Mouse (Mus musculus) megakaryocyte-erythroid progenitor cell, adult 5-6 weeks (primary cell): ENCODE results near the gene Nek8. TPM values are rescaled to one million over a fixed set of nuclear protein-coding genes. Genes with fewer than 3 reads are reported as not detected.

Experiments used
- ATAC-seq: replicated peaks from 2 replicates; pipeline ENCODE4 v1.8.0; 2016; ENCODE audit warnings: mild to moderate bottlenecking, inconsistent platforms; ENCODE audit not compliant: severe bottlenecking, poor library complexity, low FRiP score, low TSS enrichment
- total RNA-seq, 2 experiments: library from RNA; stranded (forward) in 1 of 2; stranded (reverse) in 1 of 2; fragments of 200-1000, 215-1000 nt in 1 of 2; fragments of >200 nt in 1 of 2; fragmentation: Nextera tagmentation in 1 of 2; gene quantifications; 2 replicates each; pipeline ENCODE4 v1.2.3; 2014 to 2017

The Nek8 gene
- total RNA-seq (2014; fragmentation: Nextera tagmentation) (26.7 and 38.5 TPM in 2 replicates), total RNA-seq (2017) (3.7 and 7.4 TPM in 2 replicates)

DNA sequence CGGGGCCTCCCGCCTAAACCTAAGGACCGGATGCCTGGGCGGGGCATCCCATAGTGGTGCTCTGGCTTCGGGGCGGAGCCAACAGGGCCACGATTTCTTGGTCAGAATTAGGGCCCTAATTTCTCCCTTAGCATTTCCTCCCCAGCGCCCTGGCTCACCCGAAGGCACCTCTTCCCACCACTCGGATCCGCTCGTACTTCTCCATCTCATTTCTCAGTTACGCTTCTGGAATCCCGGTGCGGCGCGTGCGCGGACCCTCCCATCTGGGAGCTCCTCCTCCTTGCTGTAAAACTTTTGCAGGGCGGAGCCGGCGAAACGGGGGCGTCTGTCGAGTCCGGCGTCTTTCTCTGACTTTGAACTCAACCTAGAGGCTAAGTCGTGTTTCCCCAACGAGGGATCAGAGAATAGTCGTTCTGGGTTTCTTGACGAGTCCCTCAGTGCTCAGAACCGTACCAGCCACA, at the start of gene Nek8, which contains the start of gene Tlcd1:
Gene Nek8, minus strand, starts transcription at position 274 of the 461 bp plus-strand sequence.
Gene Tlcd1, plus strand, starts transcription at position 310 of the 461 bp plus-strand sequence.
- peak; percentile 33 for ATAC-seq

DNA sequence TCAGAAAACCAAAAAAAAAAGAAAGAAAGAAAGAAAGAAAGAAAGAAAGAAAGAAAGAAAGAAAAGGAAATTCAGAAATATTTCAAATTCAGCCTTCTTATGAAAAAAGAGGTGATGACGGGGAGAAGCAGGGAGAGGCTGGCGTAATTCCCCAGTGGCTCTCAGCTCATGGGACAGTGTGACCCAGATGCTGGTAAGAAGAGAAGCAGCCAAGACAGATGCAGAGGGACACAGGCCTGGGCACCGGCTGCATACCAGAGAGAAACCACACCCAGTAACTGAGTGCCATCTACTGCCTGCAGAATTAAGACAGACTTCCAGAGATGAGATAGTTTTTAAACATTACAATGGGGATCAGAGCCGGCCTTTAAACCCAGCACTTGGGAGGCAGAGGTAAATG, 47.1 kb upstream of the Nek8 start:
- ATAC-seq = no peak

DNA sequence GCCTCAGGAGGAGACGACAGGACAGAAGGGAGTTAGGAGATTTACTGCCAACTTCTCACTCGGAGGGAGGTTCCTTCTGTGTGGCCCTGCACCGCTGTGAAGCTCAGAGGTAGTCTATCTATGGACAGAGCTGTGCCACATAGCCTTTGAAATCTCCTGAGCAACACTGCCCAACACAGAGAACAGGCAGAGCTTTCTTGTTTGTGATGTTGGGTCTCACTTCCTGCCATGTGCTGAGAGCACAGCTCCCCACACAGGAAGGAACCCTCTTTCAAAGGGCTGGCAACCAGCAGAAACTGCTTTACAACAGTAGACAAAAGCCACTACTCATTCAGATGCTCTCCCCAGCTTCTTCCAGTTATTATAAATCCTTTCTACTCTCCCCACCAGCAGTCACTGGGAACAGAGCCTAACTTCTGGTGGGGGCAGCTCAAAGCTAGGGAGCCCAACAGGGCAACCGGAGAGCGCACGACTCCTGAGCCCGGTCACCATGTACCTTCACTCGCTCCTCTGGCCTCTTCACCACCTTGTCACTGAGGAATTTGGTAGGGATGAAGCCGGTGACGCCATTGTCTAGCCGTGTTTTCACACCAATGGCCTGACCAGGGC, 39.3 kb upstream of the Nek8 start:
- ATAC-seq = no peak

DNA sequence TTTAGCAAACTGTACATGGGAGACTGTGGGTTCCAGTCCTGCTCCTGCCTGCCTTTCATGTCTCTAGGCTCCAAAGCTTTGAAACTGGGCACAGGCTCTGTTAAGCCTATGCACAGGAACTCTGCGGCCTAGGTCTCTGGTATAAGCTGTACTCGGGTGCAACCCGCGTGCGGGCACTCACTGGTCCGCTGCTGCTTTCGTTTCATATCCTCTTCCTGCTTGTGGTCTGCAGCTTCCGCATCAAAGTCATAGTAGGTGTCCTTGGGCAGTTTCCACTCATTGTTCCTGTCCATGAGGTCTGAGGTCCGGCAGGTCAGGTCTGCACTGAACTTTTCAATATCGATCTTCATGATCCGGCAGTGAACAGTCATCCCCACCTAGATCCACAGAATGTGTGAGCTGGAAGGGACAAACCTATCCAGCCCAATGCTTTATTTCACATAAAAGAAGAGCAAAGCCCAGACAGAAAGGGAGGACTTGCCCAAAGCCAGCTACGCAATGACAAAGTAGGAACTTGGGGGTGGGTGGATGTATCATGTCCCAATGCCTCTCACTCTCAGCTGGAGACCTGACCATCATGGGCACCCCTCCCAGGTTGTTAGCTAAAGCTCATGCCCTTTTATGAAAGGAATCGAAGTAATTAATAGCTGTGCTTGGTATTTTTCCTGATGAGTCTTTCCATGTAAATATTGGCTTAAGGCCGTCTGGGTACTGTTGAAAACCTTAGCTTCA, 36.8 kb upstream of the Nek8 start:
- no peak for ATAC-seq

DNA sequence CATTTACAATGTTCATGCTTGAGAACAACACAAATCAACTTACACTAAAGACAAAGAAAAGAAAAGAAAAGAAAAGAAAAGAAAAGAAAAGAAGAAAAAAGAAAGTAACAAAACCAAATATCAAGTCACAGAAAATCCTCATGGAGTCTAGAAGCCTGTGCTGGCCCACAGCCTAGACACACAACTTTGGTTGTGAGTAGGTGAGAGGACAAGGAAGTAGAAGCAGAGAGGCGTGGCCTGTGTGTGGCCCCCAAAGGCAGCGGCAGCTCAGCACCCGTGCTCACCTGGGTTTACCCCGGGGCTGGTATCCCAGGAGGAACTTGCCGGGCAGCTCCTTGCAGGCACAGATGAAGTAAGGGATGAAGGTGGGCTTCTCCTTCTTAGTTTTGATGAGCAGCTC, 35.0 kb upstream of the Nek8 start:
- no peak for ATAC-seq

DNA sequence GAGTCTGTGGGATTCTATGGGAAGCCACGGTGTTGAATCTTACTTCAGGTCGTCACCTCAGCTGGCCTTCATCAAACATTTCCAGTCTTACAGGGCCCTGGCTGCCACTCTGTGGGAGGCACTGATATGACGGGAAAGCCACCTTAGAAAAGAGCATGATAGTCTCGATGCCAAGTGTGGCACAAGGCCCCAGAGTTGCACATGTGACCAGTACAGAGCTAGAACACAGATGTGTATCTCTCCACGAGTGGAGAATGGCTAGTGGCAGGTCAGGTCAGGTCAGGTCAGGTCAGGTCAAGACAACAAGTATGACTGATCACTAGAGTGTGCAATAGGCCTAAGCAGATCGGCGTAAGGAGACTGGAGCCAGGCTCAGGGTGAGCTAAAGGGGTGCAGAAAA, 34.1 kb upstream of the Nek8 start:
- peak; percentile 18 for ATAC-seq

DNA sequence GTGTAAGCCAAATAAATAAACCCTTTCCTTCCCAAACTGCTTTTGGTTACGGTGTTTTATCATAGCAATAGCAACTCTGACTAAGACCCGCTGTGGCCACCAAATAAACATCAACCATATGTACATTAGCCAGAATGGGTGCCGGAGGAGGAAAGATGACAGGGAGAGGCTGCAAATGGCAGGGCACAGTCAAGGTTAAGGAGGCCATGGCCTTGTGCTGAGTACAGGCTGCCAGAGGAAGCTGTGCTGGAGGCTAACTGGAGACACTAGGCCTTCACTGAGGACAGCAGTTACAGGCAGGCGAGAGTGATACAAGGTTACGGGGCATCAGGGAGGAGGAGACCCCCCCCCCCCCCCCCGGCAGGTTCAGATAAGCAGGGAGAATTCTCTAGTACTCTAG, 33.4 kb upstream of the Nek8 start:
- no peak for ATAC-seq

DNA sequence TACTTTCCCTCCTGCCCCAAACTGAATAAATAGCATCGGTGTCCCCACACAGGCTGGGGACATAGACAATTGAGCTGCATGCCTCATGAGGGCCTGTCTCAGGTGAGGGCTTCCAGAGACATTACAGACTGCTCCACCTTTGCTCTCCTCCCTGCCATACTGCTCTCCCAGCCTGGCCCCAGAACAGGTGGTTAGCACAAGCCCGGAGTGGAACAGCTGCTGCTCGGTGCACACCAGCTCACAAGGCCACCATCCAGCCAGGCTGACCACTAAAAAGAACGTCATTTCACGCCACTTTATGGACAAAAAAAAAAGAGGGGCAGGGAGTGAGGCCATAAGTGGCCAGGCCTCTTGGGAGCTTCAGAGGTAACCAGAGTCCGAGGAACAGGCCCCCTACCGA, 30.7 kb upstream of the Nek8 start:
- no peak for ATAC-seq

DNA sequence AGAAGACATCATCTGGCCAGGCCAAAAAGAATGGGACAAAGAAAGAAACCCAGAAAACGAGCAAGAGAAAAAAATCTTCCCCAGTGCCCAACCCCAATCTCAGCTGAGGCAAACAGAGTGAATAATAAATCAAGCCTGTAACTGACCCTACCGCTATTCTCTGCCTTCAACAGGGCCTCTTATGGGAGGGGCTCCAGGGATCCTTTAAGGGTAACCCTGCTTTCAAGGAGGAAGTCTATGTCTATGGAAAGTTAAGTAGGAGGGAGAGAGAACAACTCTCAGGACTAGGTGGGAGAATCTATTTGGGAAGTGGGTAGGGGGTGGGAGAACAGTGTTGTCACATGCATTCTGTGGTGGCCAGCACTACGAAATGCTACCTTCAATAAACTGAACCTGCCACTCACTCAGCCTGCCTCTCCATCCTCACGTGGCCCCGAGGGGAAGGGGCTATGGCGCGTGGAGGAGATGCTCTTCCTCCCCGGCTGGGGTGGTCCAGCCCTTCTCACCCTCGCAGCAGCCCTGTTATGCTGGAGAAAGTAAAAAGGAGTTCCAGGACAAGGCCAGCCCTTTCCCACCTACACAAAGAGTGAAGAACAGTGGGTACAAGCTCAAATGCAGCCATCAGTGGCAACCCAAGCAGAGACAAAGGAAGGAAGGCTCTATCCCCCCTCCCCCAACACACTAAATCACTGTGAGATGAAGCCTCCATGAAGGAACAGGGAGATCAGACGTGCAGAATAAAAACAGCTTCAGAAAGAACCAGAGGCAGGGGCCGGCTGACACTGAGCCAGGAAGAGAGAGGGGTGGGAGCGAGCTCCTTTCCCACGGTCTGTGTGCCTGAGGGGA, 29.1 kb upstream of the Nek8 start:
- ATAC-seq = no peak

DNA sequence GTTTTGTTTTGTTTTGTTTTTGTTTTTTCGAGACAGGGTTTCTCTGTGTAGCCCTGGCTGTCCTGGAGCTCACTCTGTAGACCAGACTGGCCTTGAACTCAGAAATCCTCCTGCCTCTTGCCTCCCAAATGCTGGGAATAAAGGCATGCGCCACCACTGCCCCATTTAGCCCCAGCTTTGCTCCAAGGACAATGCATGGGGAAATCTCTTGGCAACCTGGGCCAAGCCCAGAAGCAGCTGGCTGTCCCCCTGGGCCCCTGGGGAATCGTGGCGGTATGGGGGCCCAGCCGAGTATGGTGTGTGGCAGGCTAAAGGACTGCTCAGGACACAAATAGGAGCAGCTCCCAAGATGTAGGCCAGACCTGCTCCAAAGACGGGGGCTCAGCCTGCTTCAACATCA, 27.8 kb upstream of the Nek8 start:
- no peak for ATAC-seq

DNA sequence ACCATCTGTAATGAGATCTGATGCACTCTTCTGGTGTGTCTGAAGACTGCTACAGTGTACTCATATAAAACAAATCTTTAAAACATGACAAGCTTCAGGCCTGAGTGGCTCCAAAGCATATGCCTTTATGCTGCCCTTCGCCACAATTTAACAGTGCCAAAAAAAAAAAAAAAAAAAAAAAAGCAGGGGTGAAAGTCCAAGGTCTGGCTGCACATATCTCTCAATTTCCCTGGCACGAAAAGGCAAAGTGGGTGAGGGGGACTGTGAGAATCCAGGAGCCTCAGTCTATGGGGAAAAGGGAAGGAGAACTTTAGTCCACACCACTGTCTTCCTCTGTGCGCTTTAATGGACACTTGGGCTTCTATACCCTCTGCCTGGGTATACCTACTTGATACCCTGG, 25.9 kb upstream of the Nek8 start:
- ATAC-seq = no peak

DNA sequence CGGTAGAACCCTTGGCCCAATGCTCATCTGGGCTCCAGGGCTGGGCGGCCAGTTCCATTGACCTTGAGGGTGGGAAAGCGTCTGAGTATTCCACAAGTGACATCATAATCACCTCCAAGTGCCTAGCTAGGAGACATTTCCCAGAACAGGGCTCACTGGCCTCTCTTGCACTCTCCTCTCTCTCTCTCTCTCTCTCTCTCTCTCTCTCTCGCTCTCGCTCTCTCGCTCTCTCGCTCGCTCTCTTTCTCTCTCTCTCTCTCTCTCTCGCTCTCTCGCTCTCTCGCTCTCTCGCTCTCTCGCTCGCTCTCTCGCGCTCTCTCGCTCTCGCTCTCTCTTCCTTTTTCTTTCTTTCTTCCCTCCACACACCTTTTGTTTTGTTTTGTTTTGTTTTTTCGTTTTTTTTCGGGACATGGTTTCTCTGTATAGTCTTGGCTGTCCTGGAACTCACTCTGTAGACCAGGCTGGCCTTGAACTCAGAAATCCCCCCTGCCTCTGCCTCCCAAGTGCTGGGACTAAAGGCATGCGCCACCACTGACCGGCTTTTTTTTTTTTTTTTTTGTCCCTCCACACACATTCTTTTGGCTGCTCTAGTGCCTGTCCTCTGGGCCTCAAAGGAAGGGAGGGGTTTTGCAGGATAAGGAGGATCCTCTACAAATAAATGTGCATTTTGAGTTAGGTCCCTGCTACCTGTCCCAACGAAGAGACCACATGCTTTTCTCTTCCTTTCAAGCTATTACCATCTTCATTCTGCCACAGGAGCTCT, 18.8 kb upstream of the Nek8 start:
- ATAC-seq = no peak

DNA sequence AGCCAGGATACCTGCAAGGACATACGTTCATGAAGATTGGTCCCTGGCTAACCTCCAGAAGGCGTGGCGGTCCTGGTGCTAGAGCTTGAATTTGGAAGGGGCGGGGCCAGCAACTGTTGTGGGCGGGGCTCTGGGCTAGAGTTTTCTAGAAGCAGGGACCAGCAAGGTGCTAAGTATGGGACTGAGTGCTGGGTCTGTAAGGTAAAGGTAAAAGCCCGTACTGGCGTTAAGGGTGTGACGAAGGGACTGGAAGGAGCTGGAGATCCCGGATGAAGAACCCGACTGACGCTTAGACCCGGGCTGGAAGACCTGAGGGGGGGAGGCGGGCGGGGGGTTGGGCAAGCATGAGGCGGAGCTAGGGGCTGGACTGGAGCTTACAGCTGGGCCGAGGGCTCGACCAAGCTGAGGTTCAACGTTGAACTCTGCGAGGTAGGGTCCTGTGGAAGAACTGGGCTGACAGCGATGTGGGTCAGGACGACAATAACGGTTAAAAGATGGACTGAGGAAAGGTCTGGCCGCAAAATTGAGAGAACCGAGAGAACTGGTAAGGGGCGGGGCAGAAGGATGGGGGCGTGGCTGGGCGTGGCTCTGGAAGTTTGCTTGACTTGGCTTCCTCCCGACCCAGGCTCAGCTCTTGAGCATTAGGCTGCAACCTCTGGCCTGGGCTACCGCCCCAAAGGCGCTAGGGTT, 18.1 kb upstream of the Nek8 start:
- ATAC-seq = peak; percentile 93

DNA sequence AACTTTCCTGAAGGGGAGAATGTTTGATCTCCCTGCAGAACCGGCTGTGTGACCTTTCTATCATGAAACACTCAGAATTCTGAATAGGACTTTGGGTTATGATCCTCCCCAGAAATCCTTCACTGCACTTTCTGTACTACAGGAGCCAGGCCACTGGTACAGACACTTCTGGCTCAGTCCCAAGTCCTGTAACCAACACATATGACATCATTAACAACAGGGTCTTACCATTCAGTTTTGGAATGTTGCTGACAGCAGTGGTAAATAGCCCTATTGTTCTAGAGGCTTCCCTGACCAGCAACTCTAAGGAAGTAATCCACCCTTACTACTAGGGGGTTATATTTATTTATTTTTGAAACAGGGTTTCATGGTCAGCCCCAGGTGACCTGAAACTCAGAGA, 16.6 kb upstream of the Nek8 start, which contains the start of gene Proca1:
Gene Proca1, plus strand, starts transcription at position 280 of the 400 bp plus-strand sequence.
- ATAC-seq = no peak

DNA sequence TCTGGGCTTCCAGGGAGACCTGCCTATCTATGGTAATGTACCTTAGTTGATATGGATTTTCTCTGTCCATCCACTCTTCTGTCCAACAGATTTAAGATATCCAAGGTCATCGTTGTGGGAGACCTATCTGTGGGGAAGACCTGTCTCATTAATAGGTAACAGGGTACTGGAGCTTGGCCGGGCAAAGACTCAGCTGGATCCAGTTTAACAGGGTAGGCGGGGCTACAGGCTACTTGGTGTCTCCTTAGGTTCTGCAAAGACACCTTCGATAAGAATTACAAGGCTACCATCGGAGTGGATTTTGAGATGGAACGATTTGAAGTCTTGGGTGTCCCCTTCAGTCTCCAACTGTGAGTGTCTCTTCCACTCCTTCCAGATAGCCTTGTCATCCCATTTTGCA, 13.6 kb upstream of the Nek8 start:
- no peak for ATAC-seq

DNA sequence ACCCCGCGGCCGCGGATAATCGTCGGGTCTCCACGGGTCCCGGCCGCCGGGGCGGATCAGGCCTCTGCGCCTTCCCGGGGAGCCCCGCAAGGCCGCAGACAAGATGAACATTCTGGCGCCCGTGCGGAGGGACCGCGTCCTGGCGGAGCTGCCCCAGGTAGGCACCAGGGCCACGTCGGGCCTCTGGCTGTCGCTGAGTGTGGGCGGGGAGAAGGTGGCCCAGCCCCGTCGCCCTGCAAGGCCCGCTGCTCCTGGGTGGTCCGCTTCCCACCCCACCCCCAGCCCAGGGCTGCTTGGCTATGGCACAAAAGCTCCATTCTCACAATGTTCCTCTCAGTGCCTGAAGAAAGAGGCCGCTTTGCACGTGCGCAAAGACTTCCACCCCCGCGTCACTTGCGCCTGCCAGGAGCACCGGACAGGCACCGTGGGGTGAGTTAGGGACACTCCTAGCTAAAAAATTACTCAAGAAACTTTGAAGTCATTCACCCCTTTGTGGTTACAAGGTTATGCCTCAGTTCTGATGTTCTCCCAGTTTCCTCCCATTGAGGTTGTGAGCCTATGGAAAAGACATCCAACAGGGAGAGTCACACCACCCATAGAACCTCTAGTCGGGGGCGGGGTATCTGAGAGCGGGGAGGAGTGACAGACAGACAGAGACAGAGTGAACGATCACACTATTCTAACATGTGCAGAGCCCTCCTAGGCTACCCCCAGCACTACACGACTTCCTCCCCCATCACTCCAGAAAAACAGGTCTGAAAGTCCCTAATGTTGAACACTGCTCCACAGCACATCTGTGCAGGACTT, 13.0 kb upstream of the Nek8 start:
- ATAC-seq = peak; percentile 41; the same call in 1 of the 2 replicates

DNA sequence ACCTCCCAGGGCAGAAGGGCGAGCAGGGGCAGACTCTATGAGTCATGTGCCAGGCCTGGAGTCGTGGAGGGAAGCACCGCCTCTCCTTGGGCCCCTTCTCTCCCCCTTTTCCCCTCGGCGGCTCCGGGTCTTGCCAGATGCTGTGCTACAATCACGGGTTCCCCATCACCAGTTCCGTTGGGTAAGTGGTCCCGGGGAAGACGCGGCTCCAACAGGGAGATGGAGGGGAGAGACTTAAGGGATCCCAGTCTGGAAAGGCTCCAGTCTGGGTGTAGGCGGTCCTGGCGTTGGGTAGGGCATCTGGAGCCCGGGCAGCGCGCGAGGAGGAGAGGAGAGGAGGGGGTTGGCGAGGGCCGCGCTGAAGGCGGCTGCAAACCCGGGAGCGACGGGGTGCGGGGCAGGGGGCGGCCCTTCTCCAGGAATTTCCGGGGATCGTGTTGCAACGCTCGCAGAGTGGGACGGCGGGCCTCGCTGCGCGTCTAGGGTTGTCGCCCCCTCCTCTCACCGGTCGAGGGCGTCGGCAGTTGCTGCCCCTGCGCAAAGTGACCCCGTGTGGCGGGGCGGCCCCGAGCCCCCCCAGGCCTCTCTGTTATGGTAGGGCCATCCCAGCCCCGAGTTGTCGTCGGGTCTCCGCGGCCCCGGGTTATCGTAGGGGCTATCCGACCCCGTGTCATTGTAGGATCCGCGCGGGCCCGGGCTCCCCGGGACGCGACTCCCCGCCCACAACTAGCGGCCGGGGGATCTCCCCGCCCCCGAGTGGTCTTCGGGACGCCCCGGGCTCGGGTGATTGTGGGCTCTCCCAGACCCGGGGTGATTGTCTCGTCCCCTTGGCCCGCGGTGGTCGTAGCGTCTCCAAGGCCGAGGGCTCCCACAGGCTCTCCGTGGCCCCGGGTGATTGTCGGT, 12.1 kb upstream of the Nek8 start, which contains the start of gene Rab34:
Gene Rab34, plus strand, starts transcription at position 100 of the 903 bp plus-strand sequence.
- no peak for ATAC-seq
